Mouse (Mus musculus) liver, adult (tissue): ENCODE results near the gene Ttc32.

Source experiments
- GATA4 ChIP-seq: IDR thresholded peaks from 2 replicates; pipeline ENCODE4 v1.6.1; 2014; ENCODE audit warnings: mild to moderate bottlenecking, low read length; ENCODE audit not compliant: insufficient replicate concordance

Ttc32 gene

DNA sequence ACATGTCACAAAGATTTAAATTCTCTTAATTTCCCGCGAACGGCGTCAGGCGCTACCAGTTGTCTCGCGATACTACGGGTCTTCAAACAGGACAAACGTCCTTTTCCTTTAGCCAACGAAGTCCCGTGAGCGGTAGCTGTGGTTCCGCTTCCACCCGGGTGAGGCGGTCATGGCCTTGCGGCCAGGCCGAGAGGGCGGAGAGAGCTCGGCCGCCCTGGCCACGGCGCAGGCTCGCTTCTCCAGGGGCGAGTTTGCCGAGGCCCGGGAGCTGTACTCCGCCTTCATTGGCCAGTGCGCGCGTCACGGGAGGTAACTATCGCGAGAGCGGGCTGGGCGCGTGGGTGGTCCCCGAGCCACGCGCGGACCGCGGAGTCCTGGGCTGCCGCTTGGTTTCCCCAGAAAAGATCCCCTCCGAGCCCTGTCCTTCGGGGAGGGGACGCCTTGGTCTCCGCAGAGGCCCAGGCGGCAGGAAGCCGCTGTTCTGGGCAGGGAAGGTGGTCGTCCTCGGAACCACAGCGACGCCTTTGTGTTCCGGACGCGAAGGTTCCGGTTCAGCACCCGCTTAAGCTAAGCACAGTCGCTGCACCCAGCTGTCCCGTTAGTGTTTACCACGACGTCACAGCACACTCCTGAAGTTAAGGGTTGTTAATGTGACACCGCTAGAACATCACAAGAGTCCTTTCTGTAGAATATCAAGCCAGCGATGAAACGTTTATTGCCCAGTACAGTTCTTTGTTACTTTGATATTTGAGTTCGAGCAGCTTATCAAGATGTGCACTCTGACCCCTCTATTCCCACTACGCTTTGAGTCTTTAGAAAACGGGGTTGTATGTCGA lies at the start of gene Ttc32:
Ttc32 (plus strand) TSS at position 110 of the 836 bp plus-strand sequence.
- peak; percentile 90 for TF ChIP-seq GATA4

DNA sequence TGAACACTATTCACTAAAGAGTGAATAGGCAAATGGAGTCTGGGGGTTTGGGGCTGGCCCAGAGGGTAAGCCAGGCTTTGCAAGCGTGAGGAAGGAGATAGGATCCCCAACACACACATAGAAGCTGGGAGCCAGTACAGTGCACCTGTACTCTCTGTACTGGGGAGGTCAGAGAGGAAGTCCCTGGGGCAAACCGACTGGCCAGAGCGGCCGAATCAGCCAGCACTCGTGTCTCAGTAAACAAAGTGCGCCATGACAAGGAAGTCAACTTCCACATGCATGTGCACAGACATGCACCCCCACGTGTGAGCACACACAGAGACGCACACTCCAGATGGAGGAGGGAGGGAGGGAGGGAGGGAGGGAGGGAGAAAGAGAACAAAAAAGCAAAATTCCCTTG lies 36.6 kb upstream of the Ttc32 start:
- TF ChIP-seq GATA4, result no peak

DNA sequence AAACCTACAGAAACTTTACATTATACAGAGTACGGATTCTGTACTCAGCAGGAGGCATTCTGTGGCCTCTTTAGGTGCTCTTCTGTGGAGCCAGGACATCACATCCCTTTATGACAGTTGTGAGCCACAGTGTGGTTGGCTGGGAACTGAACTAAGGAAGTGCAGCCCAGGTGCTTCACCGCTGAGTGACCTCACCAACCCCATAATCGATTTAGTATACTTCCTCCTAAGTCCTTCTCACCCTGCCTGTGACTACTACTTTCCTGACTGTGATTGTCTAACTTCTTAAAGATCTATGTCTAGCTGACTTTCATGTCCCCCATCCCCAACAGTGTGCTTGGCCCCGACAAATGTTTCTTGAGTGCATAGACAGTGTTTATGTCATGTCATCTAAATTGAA lies 31.5 kb upstream of the Ttc32 start:
- TF ChIP-seq GATA4, result no peak

DNA sequence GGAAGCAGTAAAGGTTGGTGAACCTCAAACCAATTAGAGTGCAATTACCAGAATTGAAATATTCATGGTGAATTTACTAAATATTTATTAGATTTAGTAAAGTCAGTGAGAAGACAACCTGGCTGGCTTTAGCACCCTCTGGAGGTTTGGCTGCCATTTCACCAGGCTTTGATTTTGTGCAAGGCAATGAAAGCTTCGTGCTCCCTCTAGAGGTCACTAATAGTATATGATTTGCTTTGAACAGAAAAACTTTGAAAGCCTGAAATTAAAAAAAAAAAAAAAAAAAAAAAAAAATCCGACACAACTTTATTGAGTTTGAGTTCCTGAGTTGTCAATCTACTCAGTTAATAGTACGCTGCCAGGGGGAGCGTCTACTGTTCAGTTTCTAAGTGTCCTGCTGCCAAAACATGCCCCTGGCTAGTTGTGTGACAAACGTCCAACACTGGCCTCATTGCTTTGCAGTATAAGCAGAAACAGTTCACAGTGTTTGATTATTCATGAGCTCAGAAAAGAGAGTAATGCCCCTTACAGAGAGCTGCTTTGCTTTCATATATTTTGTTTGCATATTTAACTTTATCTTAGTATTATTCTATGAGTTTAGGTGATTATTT lies 27.7 kb upstream of the Ttc32 start:
- no peak for TF ChIP-seq GATA4

DNA sequence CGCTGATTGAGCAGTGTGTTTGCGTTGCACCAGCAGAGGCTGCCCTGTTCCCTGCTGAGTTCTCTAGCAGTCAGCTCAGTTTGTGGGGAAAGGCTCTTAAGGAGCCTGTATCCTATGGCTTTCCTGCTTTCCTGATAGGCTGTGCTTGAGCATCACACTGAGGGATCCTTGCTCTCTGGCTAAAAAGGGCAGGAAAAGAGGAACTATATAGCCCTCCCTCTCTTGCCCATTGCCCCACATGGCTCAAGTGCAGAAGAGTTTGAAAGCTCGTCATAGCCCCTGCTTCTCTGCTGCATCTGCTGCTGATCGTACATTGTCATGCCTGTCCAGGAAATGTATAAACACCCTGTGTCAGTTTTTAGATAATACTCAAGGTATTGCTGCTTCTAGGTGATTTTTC lies 22.7 kb upstream of the Ttc32 start:
- no peak for TF ChIP-seq GATA4

DNA sequence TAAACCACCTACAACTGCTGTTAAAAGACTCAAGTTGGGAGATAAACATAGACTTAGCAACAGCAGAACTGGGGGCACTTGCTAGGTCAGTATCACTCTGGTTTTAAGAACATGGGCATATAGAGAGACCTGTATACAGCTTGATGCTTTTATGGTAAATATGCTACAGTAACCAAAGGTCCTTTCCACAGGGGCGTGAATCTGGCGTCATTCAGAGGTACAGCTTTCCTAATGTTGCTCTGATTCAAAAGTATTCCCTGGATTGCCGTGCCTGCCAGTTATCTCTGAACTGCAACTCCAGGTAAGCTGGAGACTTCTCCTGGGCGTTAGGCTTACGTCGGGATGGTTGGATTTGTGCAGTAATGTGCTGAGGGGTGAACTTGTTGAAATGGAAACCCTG lies 22.0 kb upstream of the Ttc32 start:
- no peak for TF ChIP-seq GATA4

DNA sequence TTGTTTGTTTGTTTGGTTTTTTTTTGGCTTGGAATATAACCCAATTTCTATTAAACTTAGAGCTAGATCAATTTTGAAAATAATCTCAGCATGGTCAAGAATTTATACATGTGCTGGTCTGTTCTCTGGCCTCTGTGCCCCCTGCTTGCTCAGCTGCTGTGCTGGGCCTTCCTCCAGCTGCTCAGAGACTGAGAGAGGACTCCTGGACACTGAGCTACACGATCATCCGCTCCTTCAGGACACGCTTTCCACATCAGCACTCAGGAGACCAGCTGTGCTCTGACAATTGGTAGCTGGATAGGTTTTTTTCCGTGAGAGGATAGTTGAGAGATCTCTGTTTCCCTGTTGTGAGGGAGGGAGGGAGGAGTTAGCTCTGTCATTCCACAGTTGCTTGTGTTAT lies 19.5 kb upstream of the Ttc32 start:
- no peak for TF ChIP-seq GATA4

DNA sequence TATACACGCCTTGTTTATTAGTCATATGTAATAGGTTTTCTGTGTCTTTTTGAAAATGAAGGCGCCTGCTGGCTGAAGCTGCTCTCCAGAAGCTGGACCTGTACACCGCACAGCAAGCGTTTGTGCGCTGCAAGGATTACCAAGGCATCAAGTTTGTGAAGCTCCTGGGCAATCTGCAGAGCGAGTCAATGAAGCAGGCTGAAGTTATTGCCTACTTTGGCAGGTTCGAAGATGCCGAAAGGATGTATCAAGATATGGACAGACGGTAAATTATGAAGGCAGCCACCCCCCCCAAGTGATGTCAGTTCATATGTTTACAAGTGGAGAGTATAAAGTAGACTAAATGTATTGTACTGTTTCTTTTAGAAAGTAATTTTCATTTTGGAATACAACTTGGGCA lies 13.4 kb upstream of the Ttc32 start:
- TF ChIP-seq GATA4, result no peak

DNA sequence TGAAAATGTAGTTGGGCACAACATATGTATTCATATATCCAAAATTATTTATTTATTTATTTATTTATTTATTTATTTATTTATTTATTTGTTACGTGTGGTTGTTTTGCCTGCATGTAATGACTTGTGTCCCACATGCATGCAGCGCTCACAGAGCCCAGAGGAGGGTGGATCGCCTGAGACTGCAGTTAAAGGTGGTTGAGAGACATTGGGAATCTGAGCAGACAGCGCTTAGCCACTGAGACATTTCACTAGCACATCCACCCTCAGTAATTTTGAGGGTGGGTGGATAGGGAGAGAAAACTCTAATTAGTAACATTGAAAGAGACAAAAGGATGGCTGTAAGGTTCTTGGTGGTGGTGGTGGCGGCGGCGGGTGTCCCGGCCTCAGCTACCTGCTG lies 9.4 kb upstream of the Ttc32 start:
- TF ChIP-seq GATA4, result no peak

DNA sequence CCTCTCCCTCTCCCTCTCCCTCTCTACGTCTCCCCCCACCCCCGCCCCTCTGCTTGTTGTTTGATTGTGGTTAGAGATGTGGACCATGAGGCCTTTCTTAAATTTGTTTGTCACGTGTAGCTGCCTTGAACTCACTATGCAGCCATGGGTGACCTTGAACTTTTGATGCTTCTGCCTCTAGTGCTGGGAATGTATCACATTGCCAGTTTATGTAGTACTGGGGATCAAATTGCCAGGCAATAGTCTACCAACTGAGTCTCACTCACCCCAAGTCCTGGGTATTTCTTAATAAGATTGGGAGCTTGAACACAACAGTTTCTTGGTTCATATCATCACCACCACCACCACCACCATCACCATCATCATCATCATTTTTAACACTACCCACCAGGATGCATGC lies 8.8 kb upstream of the Ttc32 start:
- TF ChIP-seq GATA4, result no peak

DNA sequence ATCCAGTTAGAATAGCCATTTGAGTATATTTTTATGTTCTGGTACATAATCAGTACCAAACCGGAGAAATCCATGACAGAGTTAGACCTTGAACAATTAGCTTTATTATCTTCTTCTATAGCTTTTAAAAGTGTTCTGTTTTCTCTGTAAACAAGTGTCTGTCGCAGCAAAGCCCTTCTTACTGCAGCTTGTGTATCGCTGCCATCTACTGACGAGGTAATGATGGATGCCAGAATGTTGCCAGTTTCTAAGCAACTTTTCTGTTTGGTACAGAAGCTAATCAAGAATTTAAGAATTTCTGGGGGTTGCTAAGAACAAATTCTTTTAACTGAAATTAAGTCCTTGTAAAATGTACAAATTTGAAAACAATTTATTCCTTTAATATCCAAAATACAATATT lies 6.8 kb upstream of the Ttc32 start:
- no peak for TF ChIP-seq GATA4

DNA sequence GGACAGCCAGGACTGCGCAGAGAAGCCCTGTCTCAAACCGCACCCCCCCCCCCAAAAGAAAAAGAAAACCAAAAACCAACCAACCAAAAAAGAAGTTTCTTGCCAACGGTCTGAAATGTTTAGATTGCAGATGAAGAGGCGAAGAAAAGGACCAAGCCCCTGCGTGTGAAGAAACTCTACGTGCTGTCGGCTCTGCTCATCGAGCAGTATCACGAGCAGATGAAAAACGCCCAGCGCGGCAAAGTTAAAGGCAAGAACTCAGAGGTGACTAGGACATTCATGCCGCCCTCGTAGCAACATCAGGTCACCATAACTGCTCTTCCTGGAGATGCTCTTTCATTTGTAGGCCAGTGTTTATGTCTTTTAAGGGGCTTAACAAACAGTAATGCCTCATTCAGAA lies 5.7 kb upstream of the Ttc32 start:
- no peak for TF ChIP-seq GATA4

DNA sequence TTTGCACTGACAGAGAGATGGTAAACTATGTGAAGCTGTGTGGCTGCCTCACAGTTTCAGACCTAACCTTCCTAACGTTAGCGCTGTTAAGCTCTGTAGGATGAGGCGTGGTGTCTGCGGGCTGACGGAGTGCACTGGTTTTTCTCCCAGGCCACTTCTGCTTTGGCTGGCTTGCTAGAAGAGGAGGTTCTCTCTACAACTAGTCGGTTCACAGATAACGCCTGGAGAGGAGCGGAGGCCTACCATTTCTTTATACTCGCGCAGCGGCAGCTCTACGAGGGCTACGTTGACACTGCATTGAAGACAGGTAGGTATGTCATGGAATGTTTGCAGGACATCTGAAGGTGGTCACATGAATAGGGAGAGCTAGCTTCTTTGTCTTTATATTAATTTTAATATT lies 5.1 kb upstream of the Ttc32 start:
- no peak for TF ChIP-seq GATA4

DNA sequence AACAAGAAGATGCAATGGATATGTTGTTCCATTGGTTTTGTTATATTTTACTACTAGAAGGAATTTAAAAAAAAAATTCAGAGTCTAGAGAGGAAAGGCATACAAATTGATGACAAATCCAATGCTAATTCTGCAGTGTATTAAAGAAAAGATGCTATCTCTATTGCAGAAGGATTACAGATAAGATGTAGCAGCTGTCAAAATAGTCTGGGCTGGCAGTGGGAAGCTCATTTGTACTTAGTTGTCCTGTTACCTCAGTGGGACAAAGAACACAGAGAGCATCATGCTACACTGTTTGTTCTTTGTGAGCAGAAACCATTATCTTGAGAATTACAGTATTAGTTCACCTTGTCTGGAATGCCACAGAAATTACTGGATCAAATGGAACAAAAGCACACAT lies 3.0 kb upstream of the Ttc32 start:
- TF ChIP-seq GATA4, result no peak

DNA sequence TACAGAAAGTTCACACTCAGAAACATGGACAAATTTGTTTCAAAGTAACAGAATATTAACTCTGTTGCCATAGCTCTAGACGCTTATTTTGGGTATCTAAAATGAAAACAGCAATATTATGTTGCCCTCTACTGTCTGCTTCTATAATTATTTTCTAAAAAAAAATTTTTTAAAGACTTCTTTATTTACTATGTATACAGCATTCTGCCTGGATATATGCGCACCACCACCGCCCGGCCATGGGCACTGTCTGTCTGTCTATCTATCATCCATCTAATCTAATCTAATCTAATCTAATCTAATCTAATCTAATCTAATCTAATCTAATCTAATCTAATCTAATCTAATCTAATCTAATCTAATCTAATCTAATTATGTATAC lies 300 bp upstream of the Ttc32 start:
- TF ChIP-seq GATA4, result peak; percentile 92; the same call in 1 of the 2 replicates

DNA sequence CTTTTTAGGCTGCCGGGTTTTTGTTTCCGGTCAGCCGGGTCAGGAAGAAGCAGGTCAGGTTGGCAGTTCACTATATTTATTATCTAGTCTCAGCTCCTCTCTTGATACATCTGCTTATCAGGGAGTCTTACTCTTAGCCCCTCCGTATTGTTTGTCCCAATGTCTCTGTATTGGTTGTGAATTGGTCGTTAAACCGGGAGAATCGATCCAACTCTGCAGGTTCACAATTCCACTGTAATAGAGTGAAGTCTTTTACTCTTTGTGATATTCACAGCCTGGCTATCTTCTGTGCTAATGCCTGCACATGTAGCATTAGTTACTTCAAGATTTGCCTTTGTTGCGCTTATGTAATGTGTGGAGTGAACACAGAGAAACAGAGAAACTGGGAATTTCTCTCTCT lies 1.4 kb downstream of the Ttc32 start:
- TF ChIP-seq GATA4, result no peak

DNA sequence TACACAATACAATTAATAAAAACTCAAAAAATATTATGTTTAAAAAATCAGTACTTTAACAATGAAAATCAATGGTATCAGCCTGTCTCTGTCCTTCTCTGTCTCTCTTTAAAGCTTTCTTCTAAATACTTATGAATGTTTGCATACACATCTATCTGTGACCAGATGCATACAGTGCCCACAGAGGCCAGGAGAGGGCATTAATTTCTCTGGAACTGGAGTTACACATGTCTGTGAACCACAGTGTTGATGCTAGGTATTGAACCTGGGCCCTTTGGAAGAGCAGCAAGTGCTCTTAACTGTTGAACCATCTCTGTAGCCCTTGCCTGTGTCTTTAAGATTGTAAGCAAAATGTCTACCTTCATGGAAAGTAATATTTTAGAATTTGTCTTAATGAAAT lies 3.3 kb downstream of the Ttc32 start:
- TF ChIP-seq GATA4, result no peak
